Mouse (Mus musculus) ES-E14 (cell line): Measurements from ENCODE around the gene Ap1g2.

ENCODE experiments used
- CHD2 ChIP-seq: IDR thresholded peaks from 2 replicates; pipeline ENCODE4 v1.6.1; 2014; ENCODE audit warnings: mild to moderate bottlenecking, low read depth, low read length, inconsistent platforms
- HCFC1 ChIP-seq: IDR thresholded peaks from 2 replicates; pipeline ENCODE4 v1.6.1; 2012; ENCODE audit warnings: low read length, inconsistent platforms, borderline replicate concordance; ENCODE audit not compliant: insufficient read depth
- MAFK ChIP-seq: IDR thresholded peaks from 2 replicates; pipeline ENCODE4 v1.6.1; 2014; ENCODE audit warnings: mild to moderate bottlenecking, low read depth, low read length, inconsistent platforms; ENCODE audit not compliant: insufficient read depth
- ZC3H11A ChIP-seq: IDR thresholded peaks from 2 replicates; pipeline ENCODE4 v1.6.1; 2012; ENCODE audit warnings: low read depth, mild to moderate bottlenecking, inconsistent platforms, low read length, borderline replicate concordance
- ZNF384 ChIP-seq: IDR thresholded peaks from 2 replicates; pipeline ENCODE4 v1.6.1; 2012; ENCODE audit warnings: low read depth, low read length, inconsistent platforms

DNA sequence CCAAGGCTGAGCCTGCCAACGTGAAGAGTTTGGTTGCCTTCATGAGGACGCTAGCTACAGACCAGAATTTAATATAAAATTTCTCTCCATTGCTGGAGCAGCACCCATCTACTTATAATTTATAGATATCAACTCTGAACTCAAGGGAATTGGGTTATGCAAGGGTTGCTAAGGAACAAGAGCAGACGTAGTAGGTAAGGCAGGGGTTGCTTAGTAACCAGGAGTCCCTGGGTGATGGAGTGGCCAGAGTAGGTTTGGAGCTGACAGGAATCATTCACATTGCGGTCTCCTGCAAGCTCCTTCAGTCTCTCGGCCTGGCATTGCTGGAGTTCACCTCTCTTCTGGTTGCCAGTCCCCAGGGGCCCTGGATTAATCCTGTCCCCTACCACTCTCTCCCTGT lies 42.6 kb upstream of the Ap1g2 start:
- TF ChIP-seq ZC3H11A (no peak), HCFC1 (no peak), ZNF384 (no peak), CHD2 (no peak), MAFK (no peak)
